Mouse (Mus musculus): ENCODE data around the gene Tnfsf12. TPM values are rescaled to one million over a fixed set of nuclear protein-coding genes. Genes with fewer than 3 reads are reported as not detected.
"Not testable (repeated sequence)": the region's sequence is repeated elsewhere in the genome, so short reads cannot be mapped to it uniquely, and the experiment has no call there.

Tnfsf12 gene
- total RNA-seq, 1 experiment from 2014 or later = 10.7 TPM

DNA sequence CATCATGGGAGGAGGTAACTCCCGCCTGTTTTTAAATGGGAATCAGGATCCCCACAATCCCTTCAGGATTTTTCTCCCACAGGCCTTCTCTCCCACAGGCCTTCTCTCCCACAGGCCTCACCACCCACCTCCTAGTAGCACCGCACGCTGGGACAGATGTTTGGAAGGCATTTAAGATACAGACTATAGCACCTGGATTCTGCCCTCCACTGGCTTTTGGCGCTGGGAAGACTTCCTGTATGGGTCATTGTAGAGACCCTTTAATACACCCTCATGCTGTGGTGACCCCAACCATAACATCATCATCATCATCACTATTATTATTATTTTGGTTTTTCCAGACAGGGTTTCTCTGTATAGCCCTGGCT, 11.8 kb upstream of the Tnfsf12 start:
- no peak for ATAC-seq (replicated peaks; ENCODE audit: insufficient number of reproducible peaks, low FRiP score, low TSS enrichment, poor library complexity, severe bottlenecking)

DNA sequence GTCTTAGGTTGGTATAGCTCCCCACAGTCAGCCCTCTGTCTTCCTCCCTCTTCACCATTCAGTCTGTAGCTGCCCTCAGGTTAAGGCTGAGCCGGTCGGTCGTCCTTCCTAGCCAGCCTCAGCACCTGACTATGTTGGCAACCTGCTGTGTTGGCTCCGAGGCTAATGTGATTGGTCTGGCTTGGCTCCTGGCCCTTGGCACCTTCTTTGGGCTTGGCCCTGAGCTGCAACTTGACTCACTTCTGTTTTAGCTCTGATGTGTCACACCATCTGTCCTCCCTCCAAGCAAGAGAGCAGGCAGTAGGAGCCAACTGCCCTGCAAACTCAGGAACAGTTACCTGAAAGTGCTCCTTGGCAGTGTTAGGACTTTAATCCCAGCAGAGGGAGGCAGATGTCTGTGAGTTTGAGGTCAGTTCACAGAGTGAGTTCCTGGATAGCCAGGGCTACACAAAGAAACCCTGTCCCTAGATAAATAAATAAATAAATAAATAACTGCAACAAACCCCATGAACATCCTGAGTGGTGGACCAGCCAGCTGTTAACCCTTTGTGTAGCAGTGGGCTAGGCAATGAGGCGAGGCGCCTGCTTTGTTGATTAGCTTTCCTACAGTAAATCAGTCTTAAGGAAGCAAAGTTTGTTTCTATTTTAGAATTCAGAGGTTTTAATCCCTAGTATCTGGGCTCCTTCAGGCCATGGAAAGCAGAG, 11.3 kb upstream of the Tnfsf12 start:
- no peak for ATAC-seq (replicated peaks; ENCODE audit: insufficient number of reproducible peaks, low FRiP score, low TSS enrichment, poor library complexity, severe bottlenecking)

- no peak for ATAC-seq (replicated peaks; ENCODE audit: insufficient number of reproducible peaks, low FRiP score, low TSS enrichment, poor library complexity, severe bottlenecking)
Observed at GRCm38 (mm10) chr11:69704613-69705010, 9.0 kb upstream of the Tnfsf12 start.

- no peak for ATAC-seq (replicated peaks; ENCODE audit: insufficient number of reproducible peaks, low FRiP score, low TSS enrichment, poor library complexity, severe bottlenecking)
Observed at GRCm38 (mm10) chr11:69703814-69704612, 8.4 kb upstream of the Tnfsf12 start.

DNA sequence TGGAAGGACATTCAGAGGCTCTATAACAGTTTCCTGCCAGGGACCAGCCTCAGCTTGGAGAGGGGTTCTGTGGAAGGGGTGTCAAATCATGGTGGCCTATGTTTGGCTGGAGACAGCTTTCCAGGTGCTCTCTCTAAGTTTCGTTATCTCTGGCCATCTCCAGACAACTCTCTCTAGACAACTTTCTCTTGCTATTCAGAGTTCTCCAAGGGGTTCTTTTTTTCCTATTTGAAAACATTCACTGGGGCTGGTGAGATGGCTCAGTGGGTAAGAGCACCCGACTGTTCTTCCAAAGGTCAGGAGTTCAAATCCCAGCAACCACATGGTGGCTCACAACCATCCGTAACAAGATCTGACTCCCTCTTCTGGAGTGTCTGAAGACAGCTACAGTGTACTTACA, 7.7 kb upstream of the Tnfsf12 start:
- not testable (repeated sequence) for ATAC-seq (replicated peaks; ENCODE audit: insufficient number of reproducible peaks, low FRiP score, low TSS enrichment, poor library complexity, severe bottlenecking)

- not testable (repeated sequence) for ATAC-seq (replicated peaks; ENCODE audit: insufficient number of reproducible peaks, low FRiP score, low TSS enrichment, poor library complexity, severe bottlenecking)
Observed at GRCm38 (mm10) chr11:69702886-69703285, 7.2 kb upstream of the Tnfsf12 start.

GRCm38 (mm10) chr11:69699595-69699994, 3.9 kb upstream of the Tnfsf12 start:
- no peak for ATAC-seq (replicated peaks; ENCODE audit: insufficient number of reproducible peaks, low FRiP score, low TSS enrichment, poor library complexity, severe bottlenecking)

DNA sequence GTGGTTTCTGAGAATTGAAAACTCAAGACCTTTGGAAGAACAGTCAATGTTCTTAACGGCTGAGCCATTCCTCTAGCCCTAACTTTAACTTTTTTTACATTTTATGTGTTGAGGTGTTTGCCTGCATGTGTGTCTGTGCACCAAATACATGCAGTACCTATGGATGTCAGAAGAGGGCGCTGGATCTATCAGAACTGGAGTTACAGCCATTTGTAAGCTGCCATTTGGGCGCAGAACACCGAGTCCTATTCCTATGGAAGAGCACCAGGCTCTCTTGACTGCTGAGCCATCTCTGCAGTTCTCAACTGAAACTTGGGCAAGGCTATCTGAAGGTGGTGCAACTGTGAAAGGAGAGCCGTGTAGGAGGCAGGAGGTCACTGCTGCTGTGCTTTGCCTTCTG, 2.9 kb upstream of the Tnfsf12 start:
- no peak for ATAC-seq (replicated peaks; ENCODE audit: insufficient number of reproducible peaks, low FRiP score, low TSS enrichment, poor library complexity, severe bottlenecking)

DNA sequence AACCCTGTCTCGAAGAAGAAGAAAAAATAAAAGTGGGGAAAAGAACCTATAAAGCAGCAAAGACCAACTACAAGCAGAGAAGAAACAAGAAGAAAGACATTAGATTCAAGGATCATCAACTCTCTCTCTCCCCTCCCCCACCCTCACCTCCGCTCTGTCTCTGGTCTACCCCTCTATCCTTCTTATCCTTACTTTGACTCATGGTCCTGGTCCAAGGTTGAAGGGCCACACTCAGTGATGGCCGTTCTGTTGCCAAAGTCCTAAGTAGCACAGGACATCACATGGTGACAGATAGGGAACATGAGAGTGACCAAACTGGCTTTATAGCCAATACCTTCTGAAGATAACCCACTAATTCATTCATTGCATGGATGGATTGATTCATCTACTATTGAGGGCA, 1.7 kb upstream of the Tnfsf12 start:
- no peak for ATAC-seq (replicated peaks; ENCODE audit: insufficient number of reproducible peaks, low FRiP score, low TSS enrichment, poor library complexity, severe bottlenecking)

DNA sequence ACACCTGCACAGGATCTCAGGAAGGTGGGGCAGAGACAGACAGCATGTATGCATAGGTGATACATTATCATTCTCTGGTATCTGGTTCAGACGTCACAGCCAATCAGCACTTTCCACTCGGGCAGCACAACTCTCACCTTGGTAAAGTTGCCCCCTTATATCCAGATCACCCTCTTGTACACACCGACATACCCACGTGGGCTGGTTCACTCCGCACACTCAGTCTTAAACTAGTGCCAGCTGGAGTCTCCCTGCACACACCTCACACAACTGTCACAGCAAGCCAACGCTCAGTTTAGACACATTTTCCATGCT, 646 bp downstream of the Tnfsf12 start:
- ATAC-seq (replicated peaks; ENCODE audit: insufficient number of reproducible peaks, low FRiP score, low TSS enrichment, poor library complexity, severe bottlenecking) = no peak

DNA sequence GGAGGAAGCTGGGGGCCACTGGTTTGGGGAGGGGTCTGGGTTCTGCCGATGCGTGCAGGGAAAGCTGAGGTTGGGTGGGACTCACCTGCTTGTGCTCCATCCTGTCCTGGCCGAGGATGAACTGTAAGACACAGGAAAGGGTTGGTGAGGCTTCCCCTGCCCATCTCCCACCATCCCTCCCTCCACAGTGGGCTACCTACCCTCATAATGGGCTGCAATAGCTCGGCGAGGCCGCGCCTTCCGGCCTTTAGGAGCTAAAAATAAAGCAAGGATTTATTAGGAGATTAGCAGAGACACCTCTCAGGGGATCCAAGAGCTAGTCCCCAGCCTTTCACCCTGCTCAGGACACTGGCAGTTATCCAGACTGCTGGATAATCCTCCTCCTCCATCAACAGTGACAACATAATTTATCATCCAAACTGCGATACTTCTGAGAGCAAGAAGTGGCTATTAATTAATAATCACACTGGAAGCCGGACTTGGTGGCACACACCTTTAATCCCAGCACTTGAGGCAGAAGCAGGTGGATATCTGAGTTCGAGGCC, 2.2 kb downstream of the Tnfsf12 start:
- no peak for ATAC-seq (replicated peaks; ENCODE audit: insufficient number of reproducible peaks, low FRiP score, low TSS enrichment, poor library complexity, severe bottlenecking)

DNA sequence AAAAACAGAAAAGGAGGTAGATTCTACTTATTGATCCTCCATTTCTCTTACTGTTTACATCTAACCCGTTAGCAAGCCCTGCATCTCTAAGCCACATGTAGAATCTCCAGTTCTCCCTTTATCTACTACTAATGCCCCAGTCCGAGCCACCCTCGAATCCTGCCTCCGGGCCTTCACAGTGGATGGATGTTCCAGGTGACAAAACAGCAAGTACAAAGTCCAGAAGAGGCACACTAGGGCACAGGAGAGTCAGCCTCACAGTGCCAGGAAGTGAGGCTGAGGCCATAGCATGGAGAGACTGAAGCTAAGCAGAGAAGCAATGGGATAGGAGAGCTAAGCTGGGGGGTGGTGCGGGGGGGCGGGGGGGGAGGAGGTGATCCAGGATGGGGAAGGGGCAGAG, 2.8 kb downstream of the Tnfsf12 start:
- ATAC-seq (replicated peaks; ENCODE audit: insufficient number of reproducible peaks, low FRiP score, low TSS enrichment, poor library complexity, severe bottlenecking) = no peak

GRCm38 (mm10) chr11:69692196-69692811, 3.3 kb downstream of the Tnfsf12 start:
- peak; percentile 92 for ATAC-seq (replicated peaks; ENCODE audit: insufficient number of reproducible peaks, low FRiP score, low TSS enrichment, poor library complexity, severe bottlenecking)

DNA sequence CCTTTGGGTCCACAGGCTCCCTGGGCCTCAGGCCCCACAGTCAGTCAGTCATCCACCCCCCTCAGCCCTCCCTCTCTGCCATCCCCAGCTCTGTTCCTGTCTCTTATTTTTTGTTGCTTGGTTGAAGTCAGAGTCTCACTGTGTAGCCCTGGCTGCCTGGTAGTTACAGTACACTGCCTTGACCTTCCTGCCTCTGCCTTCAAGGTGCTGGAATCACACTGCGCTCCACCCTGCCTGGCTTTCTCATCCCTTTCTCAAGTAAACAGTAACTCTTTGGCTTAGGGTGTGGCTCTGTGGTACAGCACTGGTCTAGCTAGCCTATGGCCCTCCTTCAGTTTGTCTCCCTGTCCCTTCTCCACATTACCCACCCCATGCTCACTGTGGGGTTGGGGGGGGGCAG, 5.8 kb downstream of the Tnfsf12 start:
- no peak for ATAC-seq (replicated peaks; ENCODE audit: insufficient number of reproducible peaks, low FRiP score, low TSS enrichment, poor library complexity, severe bottlenecking)

GRCm38 (mm10) chr11:69687061-69687460, 8.6 kb downstream of the Tnfsf12 start:
- no peak for ATAC-seq (replicated peaks; ENCODE audit: insufficient number of reproducible peaks, low FRiP score, low TSS enrichment, poor library complexity, severe bottlenecking)

GRCm38 (mm10) chr11:69686377-69686776, 9.3 kb downstream of the Tnfsf12 start:
- no peak for ATAC-seq (replicated peaks; ENCODE audit: insufficient number of reproducible peaks, low FRiP score, low TSS enrichment, poor library complexity, severe bottlenecking)

GRCm38 (mm10) chr11:69685526-69686148, 10.0 kb downstream of the Tnfsf12 start, which contains the start of gene Tnfsf13:
Tnfsf13 (minus strand) TSS chr11:69685784.
- ATAC-seq (replicated peaks; ENCODE audit: insufficient number of reproducible peaks, low FRiP score, low TSS enrichment, poor library complexity, severe bottlenecking) = no peak

DNA sequence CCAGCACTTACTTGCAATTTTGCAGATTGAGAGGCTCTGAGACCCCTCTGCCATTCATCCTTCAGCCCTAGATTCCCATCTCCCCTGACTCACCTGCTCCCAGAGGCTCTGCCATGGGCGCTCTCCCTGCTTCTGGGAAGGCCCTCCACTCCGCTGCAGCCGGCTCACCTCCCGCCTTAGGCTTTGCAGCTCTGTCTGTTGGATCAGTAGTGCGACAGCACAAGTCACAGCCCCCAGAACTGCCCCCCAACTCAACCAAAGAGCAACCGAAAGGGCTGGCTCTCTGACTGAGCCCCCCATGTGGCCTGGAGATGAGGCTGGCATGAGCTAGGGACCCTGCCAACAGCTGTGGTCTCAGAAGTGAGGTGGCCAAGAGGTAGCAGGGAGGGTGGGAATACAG, 10.7 kb downstream of the Tnfsf12 start:
- ATAC-seq (replicated peaks; ENCODE audit: insufficient number of reproducible peaks, low FRiP score, low TSS enrichment, poor library complexity, severe bottlenecking) = no peak

- no peak for ATAC-seq (replicated peaks; ENCODE audit: insufficient number of reproducible peaks, low FRiP score, low TSS enrichment, poor library complexity, severe bottlenecking)
Observed at GRCm38 (mm10) chr11:69684128-69684745, 11.4 kb downstream of the Tnfsf12 start.

Measured in monocyte, adult 5-6 weeks (primary cell).